In genomic region chr6:94624543-94624942, GRCm38 (mm10) we compare ENCODE assay signal across 23 mouse cellular contexts.
"Had no signal": no experiment of that assay in that cellular context is flagged by ENCODE, and none has a peak within 500 bp of the region (broad histone marks: within the 10 kb centered on the region; RNA-seq: fewer than 3 reads in every experiment).

No protein-coding gene starts in this region.

- DNase-seq: heart, adult 2 months; heart, postnatal 10 days; heart, postnatal 4 days; kidney, adult 18-20 months; kidney, adult 8-10 months; kidney, postnatal 10 days; kidney, postnatal 25 days; kidney, postnatal 4 days; lung, adult 18-20 months had no signal

- H3K27ac ChIP-seq: heart, adult 2 months; heart, embryonic 10.5 days; hindbrain, embryonic 10.5 days; hindbrain, embryonic 12.5 days; hindbrain, embryonic 15.5 days; intestine, embryonic 15.5 days; left cerebral cortex, adult 2 months; limb, embryonic 13.5 days; limb, embryonic 15.5 days; liver, embryonic 12.5 days; liver, embryonic 14.5 days had no signal

- H3K4me3 ChIP-seq: heart, adult 2 months; heart, embryonic 10.5 days; heart, embryonic 12.5 days; hindbrain, embryonic 10.5 days; hindbrain, embryonic 12.5 days; hindbrain, embryonic 15.5 days; intestine, embryonic 15.5 days; layer of hippocampus, adult 2 months; left cerebral cortex, adult 2 months; limb, embryonic 13.5 days; limb, embryonic 15.5 days; liver, embryonic 12.5 days had no signal

- H3K4me1 ChIP-seq: liver, embryonic 12.5 days had no signal

- H3K27me3 ChIP-seq: heart, embryonic 12.5 days; hindbrain, embryonic 12.5 days; hindbrain, embryonic 15.5 days; intestine, embryonic 15.5 days; limb, embryonic 15.5 days had no signal

- H3K4me2 ChIP-seq: heart, embryonic 12.5 days; hindbrain, embryonic 12.5 days; hindbrain, embryonic 15.5 days; intestine, embryonic 15.5 days; limb, embryonic 13.5 days; limb, embryonic 15.5 days; liver, embryonic 12.5 days had no signal

- ATAC-seq: inflammation-experienced regulatory T-cells, adult 6 months; intestine, embryonic 15.5 days; intestine, postnatal 0 days; liver, embryonic 12.5 days had no signal

- H3K9ac ChIP-seq: heart, embryonic 12.5 days; hindbrain, embryonic 12.5 days; hindbrain, embryonic 15.5 days; intestine, embryonic 15.5 days; limb, embryonic 13.5 days; limb, embryonic 15.5 days; liver, embryonic 12.5 days; liver, embryonic 14.5 days had no signal

- H3K9me3 ChIP-seq: heart, embryonic 10.5 days; heart, embryonic 12.5 days; hindbrain, embryonic 10.5 days; hindbrain, embryonic 12.5 days; hindbrain, embryonic 15.5 days; intestine, embryonic 15.5 days; limb, embryonic 13.5 days; limb, embryonic 15.5 days; liver, embryonic 12.5 days had no signal
